Mouse (Mus musculus): ENCODE measurements around the gene 1700069L16Rik.

Gene 1700069L16Rik

DNA sequence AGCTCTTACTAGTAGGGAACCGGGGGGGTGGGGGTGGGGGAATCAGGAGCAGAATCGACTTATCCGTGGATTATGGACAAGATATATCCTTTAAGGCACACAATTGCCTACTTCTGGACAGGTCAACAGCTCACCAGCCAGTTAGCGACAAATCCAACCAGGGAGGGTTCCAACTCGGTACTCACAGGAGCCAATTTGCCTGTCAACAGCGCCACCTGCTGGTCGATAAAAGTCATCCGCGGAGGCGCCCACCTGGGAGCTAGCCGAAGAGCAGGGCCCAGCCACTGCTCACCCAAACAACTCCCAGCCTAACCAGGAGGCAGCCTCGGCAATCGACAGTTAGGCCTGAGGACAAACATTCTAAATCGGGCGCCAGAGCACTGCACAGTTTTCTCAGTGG lies at the start of gene 1700069L16Rik:
TSS of gene 1700069L16Rik (minus strand) at position 327 of the 400 bp plus-strand sequence.
- DNase-seq (ENCODE audit: low read depth, low spot score) = peak; percentile 85

DNA sequence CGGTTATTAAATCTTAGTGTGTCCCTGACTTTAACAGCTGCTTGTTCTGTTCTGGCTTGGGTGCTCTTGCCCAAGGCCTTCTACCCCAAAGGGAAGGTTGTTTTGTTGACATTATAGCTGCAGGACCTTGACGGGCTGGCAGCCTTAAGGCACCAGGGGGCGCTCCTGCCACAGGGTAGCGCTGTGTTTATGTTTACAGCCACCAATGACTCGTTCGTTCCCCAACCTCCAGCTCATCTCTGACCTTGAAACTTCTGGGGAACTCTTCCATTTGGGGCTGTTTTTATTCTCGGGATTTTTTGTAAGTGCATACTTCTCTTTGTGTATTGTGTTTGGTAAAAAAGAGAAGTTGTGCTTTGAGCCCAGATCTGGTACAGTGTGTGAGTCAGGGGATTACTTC lies 49.1 kb upstream of the 1700069L16Rik start:
- DNase-seq (ENCODE audit: low read depth, low spot score) = peak; percentile 86

GRCm38 (mm10) chr5:113772905-113773519 lies 48.4 kb upstream of the 1700069L16Rik start:
- no peak for DNase-seq (ENCODE audit: low read depth, low spot score)

DNA sequence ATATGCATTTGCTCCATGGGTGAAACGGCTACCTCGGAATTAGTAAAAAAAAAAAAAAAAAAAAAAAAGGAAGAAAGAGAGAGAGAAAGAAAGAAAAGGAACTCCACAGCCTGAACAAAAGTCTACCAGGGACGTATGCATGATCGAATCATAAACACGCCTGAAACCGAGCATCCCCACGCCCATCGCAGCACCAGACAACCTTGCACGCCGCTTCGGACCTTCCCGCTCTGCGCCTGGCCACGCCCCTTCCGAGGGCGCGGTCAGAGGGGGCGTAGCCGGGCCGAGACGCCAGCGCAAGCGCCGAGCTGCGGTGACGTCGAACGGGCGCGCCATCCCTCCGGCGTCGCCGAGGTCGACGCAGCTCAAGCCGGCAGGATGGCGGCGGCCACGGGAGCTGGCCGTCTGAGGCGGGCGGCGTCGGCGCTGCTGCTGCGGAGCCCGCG lies 47.9 kb upstream of the 1700069L16Rik start, which contains the start of the genes Sart3 and Iscu:
TSS of gene Sart3 (minus strand) at position 61 of the 446 bp plus-strand sequence.
TSS of gene Iscu (plus strand) at position 299 of the 446 bp plus-strand sequence.
- DNase-seq (ENCODE audit: low read depth, low spot score) = peak; percentile 98

DNA sequence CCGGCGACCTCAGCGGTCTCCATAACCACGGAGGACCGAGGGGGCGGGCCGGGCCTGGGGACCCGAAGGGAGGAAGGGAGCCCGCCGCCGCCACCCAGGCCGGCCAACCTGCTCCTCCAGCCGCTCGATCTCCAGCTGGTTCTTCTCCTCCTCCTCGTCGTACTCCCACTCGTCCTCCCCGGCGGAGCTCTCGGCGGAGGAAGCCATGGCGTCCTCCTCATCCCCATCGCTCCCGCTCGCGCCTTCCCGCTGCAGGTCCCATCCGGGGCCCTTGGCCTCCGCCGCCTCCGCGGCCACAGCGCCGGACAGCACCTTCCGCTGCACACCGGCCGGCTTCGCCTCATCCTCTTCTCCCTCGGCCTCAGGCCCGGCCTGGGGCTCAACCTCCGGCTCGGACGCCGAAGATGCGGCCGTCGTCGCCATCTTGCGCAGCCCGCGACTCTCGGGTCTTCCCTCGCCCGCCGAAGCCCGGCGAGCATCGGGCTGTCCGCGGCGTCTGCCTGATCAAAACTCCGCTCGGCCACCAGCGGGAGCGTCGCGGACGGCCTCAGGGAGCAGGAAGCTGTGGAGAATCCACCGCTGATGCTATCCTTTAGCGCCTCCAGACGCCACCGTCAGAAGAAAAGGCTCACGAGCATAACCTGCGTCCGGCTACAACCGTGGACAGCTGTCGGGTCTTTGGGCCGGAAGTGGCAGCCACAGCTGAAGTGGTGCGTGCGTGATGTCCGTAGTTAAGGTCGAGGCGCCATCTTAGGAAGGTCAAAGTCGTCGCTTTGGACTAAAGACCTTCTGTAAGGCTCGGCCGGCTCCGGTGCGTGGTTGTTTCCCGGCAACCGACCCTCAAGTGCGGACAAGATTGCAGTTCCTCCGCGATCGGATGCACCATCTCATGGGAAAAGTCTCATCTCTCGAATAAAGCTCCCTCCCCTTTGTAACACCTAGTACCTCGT lies 46.9 kb upstream of the 1700069L16Rik start:
- peak; percentile 87 for DNase-seq (ENCODE audit: low read depth, low spot score)

- DNase-seq (ENCODE audit: low read depth, low spot score) = no peak
These were observed 44.2 kb upstream of the 1700069L16Rik start for GRCm38 (mm10) chr5:113768806-113769205.

GRCm38 (mm10) chr5:113765641-113766526 lies 41.3 kb upstream of the 1700069L16Rik start:
- DNase-seq (ENCODE audit: low read depth, low spot score) = no peak

- no peak for DNase-seq (ENCODE audit: low read depth, low spot score)
These were observed 39.9 kb upstream of the 1700069L16Rik start for GRCm38 (mm10) chr5:113764426-113764825.

GRCm38 (mm10) chr5:113761585-113761984 lies 37.0 kb upstream of the 1700069L16Rik start:
- no peak for DNase-seq (ENCODE audit: low read depth, low spot score)

GRCm38 (mm10) chr5:113755347-113756030 lies 30.9 kb upstream of the 1700069L16Rik start:
- no peak for DNase-seq (ENCODE audit: low read depth, low spot score)

DNA sequence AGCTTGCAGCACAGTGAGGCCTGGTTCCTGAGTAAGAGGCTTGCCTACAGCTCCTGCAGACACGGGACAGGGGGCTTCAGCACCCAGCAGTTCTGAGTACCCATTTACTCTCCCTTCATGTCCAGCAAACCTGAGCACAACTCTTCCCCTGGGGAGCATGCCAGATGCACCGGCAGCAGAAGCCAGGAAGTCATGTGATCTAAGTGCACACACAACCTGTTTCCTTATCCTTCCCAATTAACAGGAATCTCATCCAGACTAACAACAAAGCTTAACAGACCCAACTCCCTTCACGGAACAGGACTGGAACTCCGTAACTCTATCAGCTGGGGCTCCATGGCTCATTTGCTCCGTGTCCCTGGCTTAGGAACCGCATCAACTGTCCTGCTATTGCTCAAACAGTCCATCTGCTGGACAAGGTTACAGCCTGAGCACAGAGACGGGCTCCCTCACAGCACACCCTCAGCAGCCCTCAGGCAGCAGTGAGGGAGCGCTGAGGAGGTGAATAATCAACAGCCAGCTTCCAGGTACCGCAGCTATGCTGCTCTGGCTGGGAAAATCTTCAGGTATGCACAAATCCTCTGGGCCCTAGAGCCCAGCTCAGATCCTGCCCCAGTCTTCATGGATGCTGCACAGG lies 27.1 kb upstream of the 1700069L16Rik start:
- no peak for DNase-seq (ENCODE audit: low read depth, low spot score)

- DNase-seq (ENCODE audit: low read depth, low spot score) = no peak
These were observed 24.2 kb upstream of the 1700069L16Rik start for GRCm38 (mm10) chr5:113748556-113749331.

DNA sequence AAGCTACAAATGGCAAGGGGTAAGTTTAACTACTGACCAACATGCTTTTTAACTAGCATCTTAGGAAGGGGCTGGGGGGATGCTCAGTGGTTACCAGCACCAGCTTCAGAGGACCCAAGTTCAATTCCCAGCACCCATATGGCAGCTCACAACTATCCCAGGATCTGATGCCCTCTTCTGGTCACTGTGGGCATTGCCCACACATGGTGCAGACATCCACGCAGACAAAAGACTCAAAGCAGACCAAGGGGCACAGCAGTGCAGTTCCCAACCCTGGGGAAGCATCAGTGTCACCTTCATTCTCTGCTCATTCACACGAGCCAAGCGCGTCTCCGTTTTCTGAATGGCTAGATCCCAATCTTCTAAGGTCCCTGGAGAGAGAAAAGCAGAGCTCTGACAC lies 23.1 kb upstream of the 1700069L16Rik start:
- no peak for DNase-seq (ENCODE audit: low read depth, low spot score)

DNA sequence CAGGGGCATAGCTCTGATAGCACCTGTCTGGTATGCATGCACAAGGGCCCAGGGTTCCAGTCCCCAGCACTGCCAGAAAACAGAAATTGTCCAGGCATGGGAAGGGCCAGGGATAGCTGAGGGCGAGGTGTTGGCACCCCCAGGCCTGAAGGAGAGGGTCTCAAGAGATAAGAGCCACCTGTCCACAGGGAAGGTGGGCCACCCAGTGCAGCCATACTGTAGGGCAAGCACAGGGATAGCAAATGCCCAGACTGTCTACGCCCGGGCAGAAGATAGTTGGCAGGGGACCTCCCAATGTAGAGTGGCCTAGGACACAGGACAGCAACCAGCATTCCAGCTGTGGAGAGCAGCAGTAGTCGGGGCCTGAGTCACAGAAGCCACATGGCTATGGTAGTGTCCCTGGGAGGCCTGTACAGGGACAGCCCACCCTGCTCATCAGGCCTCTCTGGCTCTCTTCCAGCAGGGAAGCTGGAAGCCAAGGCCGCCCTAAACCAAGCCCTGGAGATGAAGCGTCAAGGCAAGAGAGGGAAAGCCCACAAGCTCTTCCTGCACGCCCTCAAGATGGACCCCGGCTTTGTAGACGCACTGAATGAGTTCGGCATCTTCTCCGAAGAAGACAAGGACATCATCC lies 13.2 kb upstream of the 1700069L16Rik start:
- DNase-seq (ENCODE audit: low read depth, low spot score) = no peak

DNA sequence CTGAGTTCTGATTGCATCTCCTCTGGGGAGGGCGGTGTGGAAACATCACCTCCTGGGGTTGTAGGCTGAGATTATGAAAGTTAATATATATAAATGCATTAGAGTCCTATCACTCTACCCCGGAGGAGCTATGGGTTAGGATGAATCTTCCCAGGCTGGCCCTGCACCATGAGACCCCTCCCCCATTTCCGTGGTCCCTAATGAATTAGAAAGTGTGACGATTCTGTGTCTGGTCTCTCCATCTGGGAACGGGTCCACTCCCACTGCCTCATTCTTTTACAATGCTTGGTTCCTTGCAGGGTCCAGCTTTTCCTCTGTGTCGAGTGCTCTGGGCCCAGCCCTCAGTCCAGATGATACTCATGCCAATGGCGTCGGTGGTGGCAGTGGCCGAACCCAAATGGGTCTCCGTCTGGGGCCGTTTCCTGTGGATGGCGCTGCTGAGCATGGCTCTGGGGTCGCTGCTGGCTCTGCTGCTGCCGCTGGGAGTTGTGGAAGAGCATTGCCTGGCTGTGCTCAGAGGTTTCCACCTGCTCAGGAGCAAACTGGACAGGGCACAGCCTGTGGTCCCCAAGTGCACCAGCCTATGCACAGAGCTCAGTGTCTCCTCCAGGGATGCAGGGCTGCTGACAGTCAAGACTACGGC lies 12.1 kb upstream of the 1700069L16Rik start:
- DNase-seq (ENCODE audit: low read depth, low spot score) = no peak

- DNase-seq (ENCODE audit: low read depth, low spot score) = no peak
These were observed 11.5 kb upstream of the 1700069L16Rik start for GRCm38 (mm10) chr5:113736113-113736502.

- DNase-seq (ENCODE audit: low read depth, low spot score) = peak; percentile 97
These were observed 11.0 kb upstream of the 1700069L16Rik start, which contains the start of gene Ficd for GRCm38 (mm10) chr5:113735345-113736112. TSS of gene Ficd (plus strand) at chr5:113735803.

GRCm38 (mm10) chr5:113735023-113735344 lies 10.4 kb upstream of the 1700069L16Rik start:
- no peak for DNase-seq (ENCODE audit: low read depth, low spot score)

All from forelimb bud, embryonic 11.5 days (tissue).